Mouse (Mus musculus) myocyte (in vitro differentiated cells): ENCODE data around the gene Gm5129.

Experiments
- CEBPB ChIP-seq: IDR thresholded peaks from 2 replicates; pipeline ENCODE4 v1.6.1; 2011; ENCODE audit warnings: mild to moderate bottlenecking, moderate library complexity; ENCODE audit not compliant: poor library complexity, insufficient read depth, severe bottlenecking
- E2F4 ChIP-seq: IDR thresholded peaks from one replicate; pipeline ENCODE4 v1.6.1; 2011; ENCODE audit warnings: mild to moderate bottlenecking, control low read depth, moderate library complexity; ENCODE audit not compliant: insufficient read depth
- MYOD1 ChIP-seq, 3 experiments: IDR thresholded peaks; one replicate each; pipeline ENCODE4 v1.6.1; 2011; ENCODE audit warnings: control low read depth in 2 of 3, low read depth in 2 of 3, mild to moderate bottlenecking in 2 of 3, moderate library complexity in 1 of 3; ENCODE audit not compliant: insufficient read length in 2 of 3, control insufficient read depth in 1 of 3
- POLR2A ChIP-seq: IDR thresholded peaks from one replicate; pipeline ENCODE4 v1.6.1; 2011; ENCODE audit warnings: low read depth, mild to moderate bottlenecking, control low read depth, moderate library complexity; ENCODE audit not compliant: insufficient read length
- REST ChIP-seq: IDR thresholded peaks from one replicate; pipeline ENCODE4 v1.6.1; 2011; ENCODE audit warnings: mild to moderate bottlenecking, control low read depth, moderate library complexity; ENCODE audit not compliant: insufficient read depth, insufficient read length
- TCF3 ChIP-seq: IDR thresholded peaks from one replicate; pipeline ENCODE4 v1.6.1; 2011; ENCODE audit warnings: low read depth, control low read depth; ENCODE audit not compliant: insufficient read length
- USF1 ChIP-seq: IDR thresholded peaks from one replicate; pipeline ENCODE4 v1.6.1; 2011; ENCODE audit warnings: low read depth, mild to moderate bottlenecking, control low read depth, moderate library complexity

- no peak for TF ChIP-seq POLR2A
- TF ChIP-seq USF1, result no peak
- no peak for TF ChIP-seq TCF3
- TF ChIP-seq MYOD1 (IDR thresholded peaks at IDR 0.05; ENCODE audit: control insufficient read depth in 1 of 3, insufficient read length in 2 of 3, low read depth in 2 of 3), result no peak
- no peak for TF ChIP-seq REST
- no peak for TF ChIP-seq E2F4
- no peak for TF ChIP-seq CEBPB
These were observed 5.4 kb upstream of the Gm5129 start for GRCm38 (mm10) chr5:29741093-29741492.
